Mouse (Mus musculus) testis, postnatal 10 days (tissue): ENCODE measurements at regions not wholly inside any gene's neighbourhood (a gene's known extent, or its start where the extent isn't known, plus 50 kb on each side); places are given as distances from the start of the nearest gene placed in this dataset.
A peak's percentile ranks its signal among the peaks of the same experiment; 100 is the strongest.

Experiments used
- DNase-seq: peaks from one replicate; pipeline ENCODE4 v3.0.0; 2021; ENCODE audit warnings: low spot score

GRCm38 (mm10) chr1:15155046-15155445 lies 938.1 kb downstream of the 4930444P10Rik start:
- no peak for DNase-seq

GRCm38 (mm10) chr1:15153952-15154351 lies 939.2 kb downstream of the 4930444P10Rik start:
- DNase-seq: no peak

- DNase-seq: no peak
Observed at GRCm38 (mm10) chr1:15143922-15144591, 949.1 kb downstream of the 4930444P10Rik start.

- DNase-seq: no peak
Observed at GRCm38 (mm10) chr1:15118462-15118861, 974.7 kb downstream of the 4930444P10Rik start.

- no peak for DNase-seq
Observed at GRCm38 (mm10) chr1:15111420-15111819, 981.7 kb downstream of the 4930444P10Rik start.

GRCm38 (mm10) chr1:15070331-15070730 lies 1022.8 kb downstream of the 4930444P10Rik start:
- no peak for DNase-seq

- DNase-seq: no peak
Observed at GRCm38 (mm10) chr1:15034047-15034446, 1059.1 kb downstream of the 4930444P10Rik start.

GRCm38 (mm10) chr1:15018460-15018779 lies 1074.7 kb downstream of the 4930444P10Rik start:
- DNase-seq: no peak

GRCm38 (mm10) chr1:15017689-15018459 lies 1075.3 kb downstream of the 4930444P10Rik start:
- DNase-seq: no peak

- DNase-seq: no peak
Observed at GRCm38 (mm10) chr1:15007663-15008344, 1085.3 kb downstream of the 4930444P10Rik start.

GRCm38 (mm10) chr1:14995348-14995747 lies 1097.8 kb downstream of the 4930444P10Rik start:
- DNase-seq: no peak

- DNase-seq: peak; percentile 44
Observed at GRCm38 (mm10) chr1:14980093-14980711, 1112.9 kb downstream of the 4930444P10Rik start.
